Mouse (Mus musculus) kidney, adult 2 months (tissue): ENCODE data around the gene Cobll1. TPM values are rescaled to one million over a fixed set of nuclear protein-coding genes. Genes with fewer than 3 reads are reported as not detected.
A peak's percentile ranks its signal among the peaks of the same experiment; 100 is the strongest.

ENCODE experiments used
- DNase-seq: peaks from one replicate; pipeline ENCODE4 v3.0.0; 2021
- H3K27ac ChIP-seq: fragments of 200-500 bp; 2 replicates; pipeline ENCODE4 v1.5.1; 2012; ENCODE audit warnings: low read depth, low read length, control low read depth, inconsistent platforms; ENCODE audit not compliant: insufficient read depth
- H3K27me3 ChIP-seq: fragments of 200-500 bp; replicated peaks from 2 replicates; pipeline ENCODE4 v1.6.1; 2012; ENCODE audit warnings: mild to moderate bottlenecking, moderate library complexity, low read length, inconsistent platforms; ENCODE audit not compliant: control insufficient read depth, insufficient read depth
- H3K36me3 ChIP-seq: fragments of 200-500 bp; 2 replicates; pipeline ENCODE4 v1.6.1; 2012; ENCODE audit warnings: mild to moderate bottlenecking, moderate library complexity, low read length, inconsistent platforms; ENCODE audit not compliant: control insufficient read depth, insufficient read depth
- H3K4me1 ChIP-seq: fragments of 200-500 bp; 2 replicates; pipeline ENCODE4 v1.6.1; 2011; ENCODE audit warnings: low read length; ENCODE audit not compliant: control insufficient read depth, insufficient read depth
- H3K4me3 ChIP-seq: fragments of 200-500 bp; 2 replicates; pipeline ENCODE4 v1.5.1; 2011; ENCODE audit warnings: mild to moderate bottlenecking, low read depth, low read length, control low read depth; ENCODE audit not compliant: insufficient read depth
- CTCF ChIP-seq: fragments of 200-500 bp; conservative IDR thresholded peaks from 2 replicates; pipeline ENCODE4 v1.5.1; 2011; ENCODE audit warnings: low read depth, mild to moderate bottlenecking, control low read depth, low read length, moderate library complexity, mixed read lengths; ENCODE audit not compliant: insufficient read depth, insufficient read length
- POLR2A ChIP-seq: fragments of 200-500 bp; IDR thresholded peaks from one replicate; pipeline ENCODE4 v1.6.1; 2011; ENCODE audit warnings: low read depth, low read length, control low read depth
- WGBS: fragments of 180-500 bp; shearing (Covaris S2); methylation state at CpG from one replicate; pipeline ENCODE4 v1.1.7; 2018; 5-methylcytosine and 5-hydroxymethylcytosine counted together
- polyA plus RNA-seq: library from polyadenylated mRNA; depleted of rRNA; stranded (reverse); fragments of >200 nt; gene quantifications from 2 replicates; pipeline ENCODE4 v1.2.3, GENCODE M21; 2012

Cobll1 gene
- polyA plus RNA-seq, 1 experiment, result 51.7 TPM

DNA sequence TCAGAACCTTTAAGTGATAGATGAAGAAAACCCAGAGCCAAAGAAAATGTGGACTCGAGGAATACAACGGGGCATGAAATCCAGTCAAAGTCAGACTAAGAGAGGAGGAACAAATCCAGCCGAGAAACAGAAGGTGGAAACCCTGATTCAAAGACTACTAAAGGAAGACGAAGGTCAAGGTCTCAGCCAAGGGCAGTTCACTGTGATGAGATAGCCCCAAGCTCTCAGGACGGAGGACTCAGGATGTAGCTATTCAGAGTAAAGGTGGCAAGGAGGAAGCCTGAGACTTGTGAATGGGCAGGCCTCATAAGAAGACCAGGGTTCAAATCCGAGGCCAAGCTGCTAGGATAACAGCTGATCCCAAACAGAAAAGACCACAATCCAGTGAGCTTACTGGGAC is 90.3 kb downstream of the Cobll1 start:
- 80% methylated on average over 6 of the region's 6 CpGs for WGBS
- peaks cover 8% of the 10 kb centered on the region for H3K36me3 ChIP-seq
- H3K27ac ChIP-seq, result no peak overlapping the region
- no peak for TF ChIP-seq POLR2A
- TF ChIP-seq CTCF, result no peak
- H3K4me1 ChIP-seq, result peaks cover 3% of the 10 kb centered on the region; the same call in 1 of the 2 replicates
- no peaks in the 10 kb centered on the region for H3K27me3 ChIP-seq
- no peak for DNase-seq
- H3K4me3 ChIP-seq, result no peak overlapping the region

DNA sequence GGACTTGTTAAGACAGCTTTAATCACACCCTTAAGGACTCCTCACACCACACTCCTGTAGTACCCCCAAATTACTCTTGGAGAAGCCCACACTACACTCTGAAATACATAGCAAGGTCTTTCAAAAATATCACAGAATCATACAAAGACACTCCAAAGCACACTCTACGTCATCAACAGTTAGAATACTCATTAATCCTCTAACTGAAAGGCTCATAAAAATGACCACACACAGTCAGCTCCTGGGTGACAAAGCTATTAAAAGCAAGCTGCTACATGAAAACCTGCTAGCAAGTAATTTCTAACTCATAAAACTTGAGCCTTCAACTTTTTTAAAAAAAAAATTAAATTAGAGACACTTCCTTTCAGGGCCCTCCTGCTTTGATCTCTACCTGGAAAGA is 91.8 kb downstream of the Cobll1 start:
- TF ChIP-seq POLR2A (no peak), CTCF (no peak)
- Histone ChIP-seq H3K27ac (no peak overlapping the region), H3K36me3 (peaks cover 8% of the 10 kb centered on the region), H3K4me1 (no peaks in the 10 kb centered on the region; the same call in 1 of the 2 replicates), H3K27me3 (no peaks in the 10 kb centered on the region), H3K4me3 (no peak overlapping the region)
- 43% methylated on average over 1 of the region's 1 CpGs for WGBS
- DNase-seq, result no peak

DNA sequence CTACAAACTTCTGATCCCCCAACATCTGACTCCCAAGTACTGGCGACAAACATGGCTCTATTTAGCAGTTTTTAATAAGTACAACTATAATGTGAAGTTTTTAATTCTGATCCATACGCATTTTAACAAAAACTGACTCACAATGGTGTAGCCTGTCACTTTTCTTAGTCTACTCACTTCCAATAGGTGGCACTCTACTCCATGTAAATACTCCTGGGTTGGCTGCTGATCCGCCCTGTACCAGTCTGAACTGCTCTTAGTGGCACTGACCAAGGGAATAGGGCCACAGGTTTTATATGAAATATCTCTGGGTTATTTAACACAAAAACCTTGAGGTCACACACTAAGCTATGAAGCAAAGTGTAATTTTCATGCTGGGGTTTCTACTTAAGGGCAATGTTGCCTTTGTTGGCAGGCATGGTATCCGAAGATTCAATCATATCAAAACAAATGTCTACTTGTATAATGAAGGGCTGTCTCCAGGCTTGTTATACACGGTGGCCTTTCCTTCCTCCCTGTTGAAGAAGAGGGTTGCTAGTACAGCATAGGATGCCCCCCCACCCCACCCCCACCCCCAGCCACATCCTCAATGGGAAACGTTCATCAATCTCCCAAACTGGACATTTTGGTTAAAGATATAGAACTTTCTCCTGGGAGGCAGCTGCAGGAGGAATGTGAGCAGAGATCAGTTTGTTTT is 93.6 kb downstream of the Cobll1 start:
- TF ChIP-seq CTCF, result peak; percentile 66
- no peak for TF ChIP-seq POLR2A
- WGBS, result 39% methylated on average over 6 of the region's 6 CpGs
- Histone ChIP-seq H3K27ac (no peak overlapping the region), H3K4me3 (no peak overlapping the region), H3K36me3 (peaks cover 5% of the 10 kb centered on the region), H3K4me1 (peaks cover 4% of the 10 kb centered on the region; the same call in 1 of the 2 replicates), H3K27me3 (no peaks in the 10 kb centered on the region)
- peak; percentile 78 for DNase-seq

DNA sequence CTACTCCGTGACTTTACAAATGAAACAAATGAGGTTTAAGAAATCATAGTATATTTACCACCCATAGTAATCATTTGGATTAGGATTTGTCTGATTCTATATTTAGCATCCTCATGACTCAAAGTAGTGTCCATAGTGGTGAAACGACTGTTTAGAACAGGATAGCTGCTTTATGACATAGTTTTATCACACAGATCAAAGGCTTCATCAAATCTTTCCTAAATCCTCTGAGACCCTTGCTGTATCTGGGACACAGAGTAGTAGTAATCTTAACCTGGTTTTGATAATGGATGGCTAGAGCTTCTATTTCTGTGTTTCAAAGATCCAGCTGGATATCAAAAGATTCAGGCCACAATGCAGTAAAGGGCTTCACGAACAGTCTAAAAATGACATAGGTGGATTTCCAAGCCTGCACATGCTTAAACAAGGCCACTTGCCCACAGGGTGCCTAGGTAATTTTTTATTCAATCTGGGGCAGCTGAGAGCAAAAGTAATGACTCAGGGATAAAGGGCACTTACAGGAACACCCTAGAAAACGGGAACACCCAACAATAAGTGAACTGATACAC is 98.0 kb downstream of the Cobll1 start:
- Histone ChIP-seq H3K36me3 (0 out of 2 replicates have a peak, but pooled peaks cover 2% of the 10 kb centered on the region), H3K27me3 (no peaks in the 10 kb centered on the region), H3K4me3 (no peak overlapping the region), H3K27ac (no peak overlapping the region), H3K4me1 (peaks cover 7% of the 10 kb centered on the region; the same call in 1 of the 2 replicates)
- WGBS, result 50% methylated on average over 4 of the region's 4 CpGs
- TF ChIP-seq CTCF (no peak), POLR2A (no peak)
- DNase-seq, result peak; percentile 26

DNA sequence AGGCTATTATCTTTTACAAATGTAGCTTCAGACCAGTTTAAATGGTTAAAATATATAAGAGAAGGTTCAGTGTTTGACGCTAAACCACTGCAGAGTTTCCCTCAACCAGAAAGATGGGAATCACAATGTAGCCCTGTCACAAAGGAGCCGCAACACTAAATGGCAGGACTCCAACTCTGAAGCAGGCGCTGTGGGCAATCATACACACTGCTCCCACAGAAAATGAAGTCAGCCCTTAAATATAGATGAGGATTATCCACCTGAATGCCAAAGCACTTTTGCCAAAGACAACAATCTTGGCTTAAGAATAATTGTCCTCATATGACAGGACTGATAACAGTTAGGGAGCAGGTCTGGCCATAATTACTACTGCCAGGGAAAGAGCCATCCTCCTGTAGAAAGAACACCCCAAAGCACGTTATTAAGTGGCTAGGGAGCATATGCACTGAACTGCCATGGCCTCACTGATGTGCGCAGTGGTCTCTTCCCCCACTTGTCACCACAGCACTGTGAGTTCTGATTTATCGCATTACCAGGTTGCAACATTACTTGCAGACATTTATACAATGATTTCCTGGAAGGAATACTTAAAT is 98.8 kb downstream of the Cobll1 start:
- no peak for DNase-seq
- Histone ChIP-seq H3K4me1 (peaks cover 7% of the 10 kb centered on the region; the same call in 1 of the 2 replicates), H3K36me3 (0 out of 2 replicates have a peak, but pooled peaks cover 2% of the 10 kb centered on the region), H3K4me3 (no peak overlapping the region), H3K27ac (no peak overlapping the region), H3K27me3 (no peaks in the 10 kb centered on the region)
- TF ChIP-seq CTCF (no peak), POLR2A (no peak)
- 70% methylated on average over 6 of the region's 6 CpGs for WGBS

DNA sequence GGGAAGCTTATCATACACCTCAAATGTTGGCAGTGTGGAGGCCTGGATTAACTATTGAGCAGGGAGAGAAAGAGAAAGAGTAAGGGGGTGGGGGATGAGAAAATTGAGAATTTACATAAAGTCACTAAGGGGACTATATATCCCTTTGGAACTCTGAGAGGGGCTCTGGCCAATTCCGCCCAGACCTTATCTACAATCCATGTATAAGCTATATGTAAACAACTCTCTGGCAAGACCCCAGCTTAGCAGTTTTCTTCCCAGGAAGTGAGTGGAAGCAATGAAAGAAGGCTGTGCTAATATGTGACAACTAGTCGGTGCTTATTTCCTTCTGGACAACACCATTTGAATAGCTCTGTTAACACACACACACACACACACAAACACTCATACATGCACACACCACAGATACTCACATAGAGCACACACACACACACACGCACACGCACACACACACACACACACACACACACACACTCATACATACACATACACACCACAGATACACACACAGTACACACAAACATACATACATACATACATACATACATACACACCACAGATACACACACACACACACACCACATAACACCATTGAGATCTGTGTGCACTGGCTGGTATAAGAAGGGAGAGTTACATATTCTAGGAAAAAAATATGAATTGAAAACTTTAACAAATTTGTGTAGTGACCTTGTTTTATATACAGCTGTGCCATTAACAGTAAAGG is 99.4 kb downstream of the Cobll1 start:
- no peak overlapping the region for H3K27ac ChIP-seq
- TF ChIP-seq CTCF (no peak), POLR2A (no peak)
- H3K4me1 ChIP-seq, result peaks cover 7% of the 10 kb centered on the region; the same call in 1 of the 2 replicates
- 0 out of 2 replicates have a peak, but pooled peaks cover 2% of the 10 kb centered on the region for H3K36me3 ChIP-seq
- WGBS, result 71% methylated on average over 4 of the region's 4 CpGs
- no peaks in the 10 kb centered on the region for H3K27me3 ChIP-seq
- no peak overlapping the region for H3K4me3 ChIP-seq
- no peak for DNase-seq

DNA sequence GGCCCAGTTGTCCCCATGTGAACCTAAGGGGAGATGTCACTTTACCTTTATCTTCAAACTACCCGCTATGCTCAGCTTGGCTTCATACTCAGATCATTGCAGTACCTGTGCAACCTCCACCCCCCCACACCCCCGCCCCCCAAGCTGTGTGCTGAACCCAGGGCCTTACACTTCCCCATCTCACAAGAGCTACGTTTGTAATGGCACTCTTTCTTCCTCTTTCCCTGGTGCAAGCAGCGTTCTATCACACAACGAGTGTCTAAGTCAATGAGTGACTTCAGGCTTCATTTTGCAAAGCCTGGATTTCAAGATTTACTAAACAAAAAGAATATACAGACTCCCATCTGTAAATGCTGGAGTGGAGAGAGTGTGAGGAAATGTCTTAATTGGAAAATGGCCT is 100.2 kb downstream of the Cobll1 start:
- no peak for DNase-seq

More for the DNA sequence above, 100.2 kb downstream of the Cobll1 start:
- H3K4me1 ChIP-seq, result peaks cover 7% of the 10 kb centered on the region; the same call in 1 of the 2 replicates
- no peak overlapping the region for H3K27ac ChIP-seq
- no peaks in the 10 kb centered on the region for H3K27me3 ChIP-seq
- H3K4me3 ChIP-seq, result no peak overlapping the region
- 76% methylated on average over 5 of the region's 5 CpGs for WGBS
- 0 out of 2 replicates have a peak, but pooled peaks cover under 1% of the 10 kb centered on the region for H3K36me3 ChIP-seq
- TF ChIP-seq CTCF, result no peak
- TF ChIP-seq POLR2A, result no peak
